23 mouse cellular contexts compared by ENCODE assay signal in genomic region chr1:22661825-22662224, GRCm38 (mm10).
DNase-seq lines count a peak whose midpoint lies in the region; ATAC-seq and TF ChIP-seq lines count a peak whose summit lies in the region.
"Had no signal": no experiment of that assay in that cellular context is flagged by ENCODE, and none has a peak within 500 bp of the region (broad histone marks: within the 10 kb centered on the region; RNA-seq: fewer than 3 reads in every experiment).

No protein-coding gene starts in this region.

- WGBS in midbrain, embryonic 14.5 days: 86% methylated on average over 3 of the region's 3 CpGs

- ATAC-seq in frontal cortex, adult (ENCODE audit: low TSS enrichment): peak; percentile 38
- no peak for ATAC-seq in midbrain, embryonic 14.5 days (ENCODE audit: low FRiP score, low TSS enrichment)
- ATAC-seq: activated CD4-positive, CD25-positive, alpha-beta regulatory T cell, adult 4 months; CD4-positive, CD25-positive, alpha-beta regulatory T cell, adult 4 months; Patski had no signal

- no peak overlapping the region for H3K4me2 ChIP-seq in midbrain, embryonic 14.5 days (ENCODE audit: low read length)

- H3K27me3 ChIP-seq in midbrain, embryonic 14.5 days (ENCODE audit: control insufficient read depth, insufficient read depth, low read length): no peaks in the 10 kb centered on the region
- H3K27me3 ChIP-seq: CH12.LX had no signal

- TF ChIP-seq CTCF in left cerebral cortex, adult 2 months (IDR thresholded peaks at IDR 0.05): no peak

- H3K36me3 ChIP-seq in midbrain, embryonic 14.5 days (ENCODE audit: control insufficient read depth, insufficient read depth, low read length): no peaks in the 10 kb centered on the region
- H3K36me3 ChIP-seq: G1E had no signal

- peak overlapping the region; percentile 56 for H3K27ac ChIP-seq in left cerebral cortex, adult 2 months
- H3K27ac ChIP-seq in midbrain, embryonic 14.5 days (replicated peaks; ENCODE audit: low read depth, low read length): no peak overlapping the region

- no peaks in the 10 kb centered on the region for H3K4me1 ChIP-seq in midbrain, embryonic 14.5 days (ENCODE audit: control insufficient read depth, insufficient read depth, low read length)

- DNase-seq in frontal cortex, postnatal 36 days (ENCODE audit: low spot score in 2 of 2): no peak
- no peak for DNase-seq in left cerebral cortex, adult 2 months (ENCODE audit: extremely low spot score in 1 of 2, low spot score in 2 of 2)
- DNase-seq in left cerebral cortex, postnatal 4 days: no peak
- peak; percentile 41 for DNase-seq in brain, adult 2 months (ENCODE audit: low read depth, low spot score)
- peak; percentile 52 for DNase-seq in telencephalon, adult 2 months (ENCODE audit: low read depth, low spot score)
- DNase-seq in midbrain, embryonic 14.5 days: no peak
- no peak for DNase-seq in right cerebral cortex, postnatal 14 days
- DNase-seq: adrenal gland, adult 2 months; adrenal gland, adult 8-10 months; adrenal gland, postnatal 10 days; adrenal gland, postnatal 14 days; adrenal gland, postnatal 25 days; adrenal gland, postnatal 36 days; B cell, adult 2 months; cerebellum, adult 11 months; cerebellum, adult 11-12 months; cerebellum, adult 18-20 months had no signal

- no peak overlapping the region for H3K9ac ChIP-seq in midbrain, embryonic 14.5 days (replicated peaks; ENCODE audit: low read length)

- intact Hi-C loops in left cerebral cortex, adult 2 months (cut with DNase I): no loop called here
- intact Hi-C loops in left cerebral cortex, postnatal 4 days (cut with DNase I): no loop called here

- no peak overlapping the region for H3K4me3 ChIP-seq in left cerebral cortex, adult 2 months
- H3K4me3 ChIP-seq in midbrain, embryonic 14.5 days (replicated peaks; ENCODE audit: low read depth, low read length): no peak overlapping the region

- no peaks in the 10 kb centered on the region for H3K9me3 ChIP-seq in midbrain, embryonic 14.5 days (ENCODE audit: control insufficient read depth, low read length)
- H3K9me3 ChIP-seq: G1E had no signal

Comparison
In these comparisons a context has a peak if more than half of its experiments do, and no peak if none do; other contexts are left out.
1. DNase-seq: peak in brain, adult 2 months (single experiment) and telencephalon, adult 2 months (single experiment); none in frontal cortex, postnatal 36 days (0 of 2), left cerebral cortex, adult 2 months (0 of 2), left cerebral cortex, postnatal 4 days (single experiment), midbrain, embryonic 14.5 days (single experiment) and right cerebral cortex, postnatal 14 days (single experiment).